Mouse (Mus musculus) gastrocnemius, postnatal 36 days (tissue): ENCODE measurements around the gene Med13. TPM values are rescaled to one million over a fixed set of nuclear protein-coding genes. Genes with fewer than 3 reads are reported as not detected.

Experiments
- DNase-seq, 2 experiments: peaks; one replicate each; pipeline ENCODE4 v3.0.0; 2022
- intact Hi-C: fragments of 180-260 bp; cut with DNase I; formaldehyde crosslinking; loops from one replicate; pipeline ENCODE4 v1.15.1; 2025
- total RNA-seq, 2 experiments: library from RNA; stranded (reverse); gene quantifications; 2 replicates each; pipeline ENCODE4 v1.2.3; 2021

The Med13 gene
- total RNA-seq, 2 experiments from 2014 or later, result 31.8 to 35.9 TPM

GRCm38 (mm10) chr11:86381478-86382091 lies 24.2 kb upstream of the Med13 start:
- intact Hi-C loops, result no loop called here
- DNase-seq, result no peak

DNA sequence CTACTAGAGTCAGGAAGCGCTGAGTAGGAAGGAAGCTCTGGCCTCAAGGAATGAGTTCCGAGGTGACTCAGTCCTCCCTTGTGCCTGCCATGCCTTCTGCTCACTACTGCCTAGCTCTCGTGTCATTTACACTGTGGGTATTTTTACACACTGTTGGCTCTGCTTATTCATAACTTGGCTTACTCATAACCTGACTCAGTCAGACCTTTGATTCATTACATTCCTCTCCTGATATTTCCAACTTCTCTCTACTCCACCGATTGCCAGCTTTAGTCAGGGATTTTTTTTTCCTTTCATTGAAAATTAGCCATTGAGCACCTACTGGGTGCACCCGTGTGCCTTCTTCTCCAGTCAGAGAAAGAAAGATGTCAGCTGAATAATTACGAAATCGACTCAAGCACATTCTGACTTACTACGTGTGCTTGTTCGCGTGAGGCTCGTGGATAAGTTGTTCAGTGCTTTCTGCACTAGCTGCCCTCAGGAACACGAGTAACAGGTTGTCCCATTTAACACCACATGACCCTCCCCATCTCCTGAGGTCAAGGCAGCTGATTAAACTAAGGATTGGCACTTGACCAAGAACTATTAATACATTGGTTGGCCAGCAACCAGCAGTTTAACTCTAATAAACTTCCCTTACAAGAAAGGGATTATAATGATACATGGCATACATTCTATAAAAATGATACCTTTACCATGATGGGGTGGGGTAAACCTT lies 23.3 kb upstream of the Med13 start:
- no peak for DNase-seq
- intact Hi-C loops, result no loop called here

GRCm38 (mm10) chr11:86378981-86379380 lies 21.6 kb upstream of the Med13 start:
- intact Hi-C loops, result no loop called here
- no peak for DNase-seq

GRCm38 (mm10) chr11:86377841-86378240 lies 20.4 kb upstream of the Med13 start:
- intact Hi-C loops, result no loop called here
- no peak for DNase-seq

DNA sequence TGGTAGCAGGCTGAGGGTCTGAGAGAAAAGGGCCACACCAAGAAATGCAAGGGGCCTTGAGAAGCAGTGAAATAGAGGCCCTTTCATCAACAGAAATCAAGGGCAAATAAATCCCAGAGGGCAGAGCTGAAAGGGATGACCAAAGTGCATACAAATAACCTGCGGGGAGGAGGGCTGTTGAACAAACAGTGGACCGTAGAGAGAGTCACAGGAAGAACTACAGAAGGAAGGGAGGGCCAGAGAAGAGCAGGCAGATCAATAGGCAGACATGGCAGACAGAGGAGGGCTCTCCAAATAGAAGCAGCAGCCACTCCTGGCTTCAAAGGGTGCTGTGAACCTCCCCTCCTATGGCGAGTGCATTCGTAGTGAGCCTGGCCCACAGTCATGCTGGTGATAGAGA lies 19.3 kb upstream of the Med13 start:
- DNase-seq, result no peak
- intact Hi-C loops, result no loop called here

GRCm38 (mm10) chr11:86375086-86375485 lies 17.7 kb upstream of the Med13 start:
- intact Hi-C loops, result no loop called here
- no peak for DNase-seq

DNA sequence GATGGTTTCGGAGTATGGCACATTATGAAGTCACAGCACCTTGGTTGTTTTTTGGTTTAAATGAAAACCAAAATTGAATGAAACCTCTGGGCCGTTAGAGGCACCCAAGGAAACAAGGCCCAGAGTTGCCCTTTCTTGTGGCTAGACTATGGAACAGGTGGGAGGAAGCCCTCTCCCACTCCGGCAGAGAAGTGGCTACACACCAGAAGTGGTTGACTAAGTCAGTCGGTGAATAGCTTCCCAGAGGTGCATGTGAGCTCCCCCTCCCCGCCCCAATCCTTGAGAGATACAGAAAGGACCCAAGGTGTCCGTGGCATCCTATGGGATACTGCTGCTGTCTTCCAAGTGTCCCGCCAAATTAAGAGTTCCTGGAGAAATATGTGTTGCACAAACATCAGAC lies 13.9 kb upstream of the Med13 start:
- intact Hi-C loops, result no loop called here
- no peak for DNase-seq

- intact Hi-C loops, result no loop called here
- no peak for DNase-seq
Measured at GRCm38 (mm10) chr11:86369860-86370259, 12.5 kb upstream of the Med13 start.

- DNase-seq, result no peak
- intact Hi-C loops, result no loop called here
Measured at GRCm38 (mm10) chr11:86369003-86369402, 11.6 kb upstream of the Med13 start.

GRCm38 (mm10) chr11:86364709-86365452 lies 7.5 kb upstream of the Med13 start:
- DNase-seq, result no peak
- intact Hi-C loops, result no loop called here

- DNase-seq, result peak; percentile 95 to 99
- intact Hi-C loops, result loop anchor here (5.0 to 10.0 kb wide), 3 partner anchors 36 to 513 kb away; no protein-coding TSS in a partner anchor
Measured at GRCm38 (mm10) chr11:86357984-86358528, 654 bp upstream of the Med13 start.

DNA sequence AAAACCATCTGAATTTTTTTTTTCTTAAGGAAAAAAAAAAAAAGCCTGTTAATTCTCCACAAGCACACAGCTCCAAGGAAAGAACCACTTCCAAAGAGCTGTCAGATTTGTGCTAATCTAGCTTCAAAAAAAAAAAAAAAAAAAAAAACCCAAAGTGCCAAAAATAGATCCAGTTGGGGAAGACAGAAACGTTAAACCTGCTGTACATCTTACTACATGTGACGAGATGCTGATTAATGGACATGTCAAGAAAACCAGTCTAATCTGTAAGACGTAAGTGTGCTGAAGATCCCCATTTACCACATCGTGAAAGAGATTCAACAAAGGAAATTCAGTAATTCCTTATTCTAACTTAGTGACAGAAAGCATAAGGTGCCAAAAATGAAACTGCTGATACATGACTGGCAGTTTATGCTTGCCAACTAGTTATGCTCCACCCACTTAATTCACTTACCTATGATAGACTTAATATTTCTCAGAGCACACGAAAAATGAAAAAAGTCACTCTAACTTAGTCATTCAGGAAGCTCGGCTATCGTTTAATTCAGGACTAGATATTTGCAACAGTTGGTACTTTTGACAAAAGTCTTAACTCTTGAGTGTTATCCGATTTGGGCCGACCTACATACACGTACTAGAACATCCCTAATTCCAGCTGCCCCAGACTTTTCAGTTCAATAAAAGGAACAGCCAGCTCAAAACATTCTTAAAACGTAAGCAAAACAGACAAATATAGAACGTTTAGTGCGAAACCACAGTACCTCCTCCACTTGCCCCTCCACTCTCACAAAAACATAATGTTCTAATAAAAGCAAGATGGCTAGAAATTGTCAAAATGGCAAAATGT lies 1.2 kb downstream of the Med13 start:
- intact Hi-C loops, result loop anchor here (5.0 to 10.0 kb wide), 3 partner anchors 34 to 511 kb away; no protein-coding TSS in a partner anchor
- no peak for DNase-seq

DNA sequence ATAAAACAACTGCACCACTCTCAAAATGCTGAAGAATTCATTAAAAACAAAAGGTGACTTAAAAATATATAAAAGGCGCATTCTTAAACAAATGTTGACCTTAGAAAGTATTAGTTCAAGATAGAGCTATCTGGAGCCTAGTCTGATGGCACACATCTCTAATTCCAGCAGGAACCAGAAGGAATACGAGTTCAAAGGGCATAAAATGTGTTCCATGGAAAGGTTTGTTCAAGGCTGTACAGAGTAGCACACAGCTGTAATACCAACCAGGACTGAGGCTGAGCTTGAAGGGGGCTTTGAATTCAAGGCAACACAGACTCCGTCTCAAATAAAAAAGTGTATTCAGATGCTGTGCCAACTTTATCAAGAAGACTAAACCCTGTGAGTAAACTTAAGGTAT lies 3.8 kb downstream of the Med13 start:
- DNase-seq, result no peak
- intact Hi-C loops, result loop anchor here (10.0 kb wide), 1 partner anchor 509 kb away; no protein-coding TSS in a partner anchor

GRCm38 (mm10) chr11:86351766-86352315 lies 5.6 kb downstream of the Med13 start:
- intact Hi-C loops, result loop anchor here (10.0 kb wide), 1 partner anchor 507 kb away; no protein-coding TSS in a partner anchor
- no peak for DNase-seq

DNA sequence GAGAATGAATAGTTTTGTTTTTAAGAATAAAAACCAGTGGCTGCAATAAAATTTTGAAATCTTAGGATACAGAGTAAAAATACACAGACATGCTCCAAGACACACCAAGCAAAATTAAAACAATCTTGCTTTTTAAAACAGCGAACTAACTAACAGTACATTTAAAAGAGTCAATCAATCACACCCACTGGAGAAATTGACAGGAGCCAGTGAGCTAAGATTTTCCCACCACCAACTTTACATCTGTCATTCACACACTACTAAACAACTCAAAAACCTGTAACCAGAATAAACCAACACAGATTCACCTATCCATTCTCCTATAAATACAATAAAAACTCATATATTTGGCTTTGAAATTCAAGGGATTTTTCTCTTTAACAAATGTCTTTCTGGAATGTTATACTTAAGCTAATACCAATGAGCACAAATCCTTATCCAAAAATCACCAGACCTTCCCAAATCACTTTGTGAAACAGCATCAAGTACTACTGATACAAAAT lies 6.7 kb downstream of the Med13 start:
- intact Hi-C loops, result loop anchor here (10.0 kb wide), 1 partner anchor 506 kb away; no protein-coding TSS in a partner anchor
- no peak for DNase-seq

- no peak for DNase-seq
- intact Hi-C loops, result no loop called here
Measured at GRCm38 (mm10) chr11:86349325-86349724, 8.1 kb downstream of the Med13 start.

DNA sequence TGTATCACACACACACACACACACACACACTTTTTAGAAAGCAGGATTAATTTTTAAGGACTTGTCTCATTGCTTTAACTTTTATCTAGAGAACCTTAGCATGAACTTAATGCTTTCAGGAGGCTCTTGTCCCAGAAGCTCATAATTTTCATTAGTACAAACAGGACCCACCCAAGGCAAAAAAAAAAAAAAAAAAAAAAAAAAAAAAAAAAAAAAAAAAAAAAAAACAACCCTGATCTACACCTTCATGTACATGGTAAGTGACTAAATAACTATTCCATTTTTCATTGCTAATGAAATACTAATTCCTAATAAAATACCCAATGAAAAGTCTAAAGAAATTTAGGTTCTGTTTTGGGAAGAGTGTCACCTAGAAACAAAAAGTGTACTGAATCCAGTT lies 8.5 kb downstream of the Med13 start:
- intact Hi-C loops, result no loop called here
- DNase-seq, result no peak

DNA sequence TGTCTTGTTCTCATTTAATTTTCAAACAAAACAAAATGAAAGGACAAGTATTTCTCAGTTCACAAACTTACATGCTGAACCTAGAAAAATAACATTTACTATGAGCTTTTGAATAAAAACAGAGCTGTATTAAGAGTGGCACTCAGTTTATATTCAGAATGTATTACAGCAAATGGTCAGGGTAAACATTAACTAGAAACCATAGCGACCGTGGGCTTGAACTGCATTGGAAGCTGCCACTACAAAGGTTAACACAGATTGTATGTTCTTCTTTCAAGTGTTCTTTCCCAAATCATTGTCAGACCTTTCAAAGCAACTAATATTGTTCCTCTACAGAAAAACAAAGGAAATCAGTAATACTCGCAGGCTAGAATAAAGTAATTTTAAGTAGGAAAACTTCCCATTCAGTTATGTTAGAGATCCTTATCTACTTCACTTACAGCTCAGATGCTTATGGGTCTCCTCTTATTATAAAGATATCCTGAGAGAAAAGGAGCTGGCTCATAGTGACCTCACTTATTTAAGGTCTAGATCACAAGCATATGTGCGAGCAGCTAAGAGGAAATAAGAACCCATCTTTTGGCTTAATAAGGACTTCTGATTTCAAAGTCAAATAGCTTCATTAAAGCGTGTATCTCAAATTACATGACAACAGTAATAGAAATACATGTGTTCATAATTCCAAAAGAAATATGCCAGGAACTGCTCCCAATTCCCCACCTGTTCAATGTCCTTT lies 9.8 kb downstream of the Med13 start:
- intact Hi-C loops, result no loop called here
- no peak for DNase-seq

- DNase-seq, result no peak
- intact Hi-C loops, result no loop called here
Measured at GRCm38 (mm10) chr11:86346525-86346924, 10.9 kb downstream of the Med13 start.
